Mouse (Mus musculus) spleen, adult 2 months (tissue): Measurements from ENCODE around the gene Camk1d. TPM values are rescaled to one million over a fixed set of nuclear protein-coding genes. Genes with fewer than 3 reads are reported as not detected.

Experiments used
- DNase-seq, 2 experiments: peaks; one replicate each; pipeline versions ENCODE4 v3.0.0 to v3.0.0-alpha.2; 2012 to 2021; ENCODE audit warnings: low spot score in 2 of 2, low read depth in 1 of 2
- H3K27ac ChIP-seq: fragments of 200-500 bp; 2 replicates; pipeline ENCODE4 v1.5.1; 2012; ENCODE audit warnings: low read length, inconsistent platforms; ENCODE audit not compliant: insufficient read depth
- H3K27me3 ChIP-seq: fragments of 200-500 bp; 2 replicates; pipeline ENCODE4 v1.6.1; 2012; ENCODE audit warnings: mild to moderate bottlenecking, moderate library complexity, low read length, inconsistent platforms; ENCODE audit not compliant: control insufficient read depth, insufficient read depth
- H3K36me3 ChIP-seq: fragments of 200-500 bp; 2 replicates; pipeline ENCODE4 v1.6.1; 2012; ENCODE audit warnings: mild to moderate bottlenecking, low read length, inconsistent platforms; ENCODE audit not compliant: control insufficient read depth, insufficient read depth
- H3K4me1 ChIP-seq: fragments of 200-500 bp; 2 replicates; pipeline ENCODE4 v1.6.1; 2011; ENCODE audit warnings: inconsistent platforms; ENCODE audit not compliant: control insufficient read depth, insufficient read depth, insufficient read length
- H3K4me3 ChIP-seq: fragments of 200-500 bp; 2 replicates; pipeline ENCODE4 v1.5.1; 2011; ENCODE audit warnings: mild to moderate bottlenecking, inconsistent platforms; ENCODE audit not compliant: insufficient read depth, insufficient read length; ENCODE audit errors: extremely low read depth
- CTCF ChIP-seq: fragments of 200-500 bp; IDR thresholded peaks from 2 replicates; pipeline ENCODE4 v1.5.1; 2011; ENCODE audit warnings: mild to moderate bottlenecking, inconsistent platforms; ENCODE audit not compliant: insufficient read depth, insufficient read length, insufficient replicate concordance; ENCODE audit errors: extremely low read depth
- POLR2A ChIP-seq: fragments of 200-500 bp; IDR thresholded peaks from 2 replicates; pipeline ENCODE4 v1.6.1; 2011; ENCODE audit warnings: low read depth, low read length, inconsistent platforms
- WGBS: fragments of 180-500 bp; shearing (Covaris S2); methylation state at CpG from one replicate; pipeline ENCODE4 v1.1.7; 2018; 5-methylcytosine and 5-hydroxymethylcytosine counted together
- polyA plus RNA-seq: library from polyadenylated mRNA; depleted of rRNA; stranded (reverse); fragments of >200 nt; gene quantifications from 2 replicates; pipeline ENCODE4 v1.2.3, GENCODE M21; 2012

The Camk1d gene
- polyA plus RNA-seq, 1 experiment = 5.8 TPM

GRCm38 (mm10) chr2:5588329-5588982, 125.9 kb downstream of the Camk1d start:
- H3K4me3 ChIP-seq = no peak overlapping the region
- H3K36me3 ChIP-seq = no peaks in the 10 kb centered on the region
- 89% methylated on average over 8 of the region's 8 CpGs for WGBS
- H3K4me1 ChIP-seq = peaks cover 10% of the 10 kb centered on the region; the same call in 1 of the 2 replicates
- no peak overlapping the region for H3K27ac ChIP-seq
- no peaks in the 10 kb centered on the region for H3K27me3 ChIP-seq
- no peak for DNase-seq
- TF ChIP-seq POLR2A (no peak), CTCF (no peak)

- no peak for TF ChIP-seq POLR2A
- TF ChIP-seq CTCF = no peak
- H3K4me3 ChIP-seq = no peak overlapping the region
- no peaks in the 10 kb centered on the region for H3K27me3 ChIP-seq
- H3K27ac ChIP-seq = no peak overlapping the region
- no peaks in the 10 kb centered on the region; the same call in 1 of the 2 replicates for H3K4me1 ChIP-seq
- DNase-seq = no peak
- 93% methylated on average over 6 of the region's 6 CpGs for WGBS
- no peaks in the 10 kb centered on the region for H3K36me3 ChIP-seq
Observed at GRCm38 (mm10) chr2:5584318-5585027, 129.8 kb downstream of the Camk1d start.

- H3K27ac ChIP-seq = no peak overlapping the region
- no peaks in the 10 kb centered on the region; the same call in 1 of the 2 replicates for H3K4me1 ChIP-seq
- no peak for DNase-seq
- TF ChIP-seq CTCF (no peak), POLR2A (no peak)
- H3K27me3 ChIP-seq = no peaks in the 10 kb centered on the region
- H3K4me3 ChIP-seq = no peak overlapping the region
- H3K36me3 ChIP-seq = no peaks in the 10 kb centered on the region
- 28% methylated on average over 4 of the region's 4 CpGs for WGBS
Observed at GRCm38 (mm10) chr2:5579391-5579790, 134.9 kb downstream of the Camk1d start.

DNA sequence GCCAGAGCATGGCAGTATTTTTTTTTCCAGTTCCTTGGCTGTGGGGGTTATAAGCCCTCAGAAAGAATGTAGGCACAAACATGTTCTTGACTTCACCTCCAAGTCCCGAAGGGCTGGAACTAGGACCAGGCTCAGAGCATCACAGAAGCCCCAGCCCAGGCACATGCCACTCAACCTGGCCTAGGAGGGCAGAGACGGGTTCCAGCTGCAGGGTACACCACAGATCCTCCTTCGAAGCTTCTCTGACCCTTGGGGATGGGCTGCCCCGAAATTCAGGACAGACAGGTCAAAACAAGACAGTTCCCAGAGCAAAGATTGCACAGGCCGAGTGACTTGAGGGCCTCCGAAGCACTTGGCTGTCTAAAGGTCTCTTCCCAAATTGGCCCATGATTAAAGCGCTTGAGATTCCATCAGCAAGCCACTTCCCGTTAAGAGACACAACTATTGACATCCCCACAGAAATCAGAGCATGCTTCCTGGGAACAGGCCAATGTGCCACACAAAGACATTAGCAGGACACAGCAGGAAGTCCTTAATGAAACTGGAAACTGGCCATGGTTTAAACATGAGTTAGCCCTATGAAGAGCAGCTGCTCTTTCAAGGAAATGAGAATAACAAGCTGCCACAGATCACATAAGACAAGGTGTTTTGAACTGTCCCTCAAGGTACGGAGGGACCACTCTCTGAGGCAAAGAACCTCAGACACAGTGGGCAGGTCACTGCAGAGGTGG, 136.8 kb downstream of the Camk1d start:
- 77% methylated on average over 9 of the region's 9 CpGs for WGBS
- no peak overlapping the region for H3K27ac ChIP-seq
- H3K36me3 ChIP-seq = no peaks in the 10 kb centered on the region
- no peak overlapping the region for H3K4me3 ChIP-seq
- H3K4me1 ChIP-seq = no peaks in the 10 kb centered on the region; the same call in 1 of the 2 replicates
- no peaks in the 10 kb centered on the region for H3K27me3 ChIP-seq
- TF ChIP-seq POLR2A (no peak), CTCF (no peak)
- DNase-seq = no peak

DNA sequence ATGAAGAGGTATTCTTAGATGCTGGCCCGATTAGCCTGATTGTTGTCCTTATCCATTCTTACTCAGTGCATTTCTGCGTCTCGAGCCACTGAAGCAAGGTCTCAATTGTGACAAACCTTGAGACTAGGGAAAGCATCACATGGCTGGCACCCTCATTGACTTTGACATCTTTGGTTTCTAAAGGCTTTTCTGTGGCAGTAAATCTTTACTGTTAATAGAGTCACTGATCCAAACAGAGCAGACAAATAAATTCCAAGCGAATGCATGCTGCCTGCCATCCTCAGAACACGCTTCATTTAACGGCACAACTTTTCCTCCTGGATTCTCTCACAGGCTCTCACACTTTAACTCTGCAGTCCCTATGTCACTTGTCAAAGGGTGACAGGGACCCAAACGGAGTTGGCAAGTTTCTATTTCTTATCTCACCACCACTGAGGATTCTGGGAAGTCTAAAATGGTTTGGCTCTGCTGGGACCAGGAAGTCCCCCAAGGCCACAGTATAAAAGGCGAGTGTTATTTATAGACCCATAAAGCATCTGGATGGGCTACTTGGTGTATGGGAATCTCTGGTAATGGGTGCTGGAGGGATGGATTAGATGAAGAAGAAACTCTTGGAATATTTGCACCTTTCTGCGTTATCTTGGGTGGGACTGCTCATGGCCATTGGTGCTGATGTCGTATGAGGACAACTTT, 141.9 kb downstream of the Camk1d start:
- no peaks in the 10 kb centered on the region for H3K27me3 ChIP-seq
- H3K4me1 ChIP-seq = no peaks in the 10 kb centered on the region
- H3K4me3 ChIP-seq = no peak overlapping the region
- H3K36me3 ChIP-seq = no peaks in the 10 kb centered on the region
- no peak for TF ChIP-seq POLR2A
- no peak for TF ChIP-seq CTCF
- WGBS = 86% methylated on average over 10 of the region's 10 CpGs
- no peak overlapping the region for H3K27ac ChIP-seq
- no peak for DNase-seq

- H3K27me3 ChIP-seq = no peaks in the 10 kb centered on the region
- no peak for DNase-seq
- H3K36me3 ChIP-seq = peaks cover 9% of the 10 kb centered on the region
- no peak for TF ChIP-seq POLR2A
- no peak for TF ChIP-seq CTCF
- H3K4me1 ChIP-seq = no peaks in the 10 kb centered on the region
- H3K27ac ChIP-seq = no peak overlapping the region
- WGBS = 91% methylated on average over 5 of the region's 5 CpGs
- no peak overlapping the region for H3K4me3 ChIP-seq
Observed at GRCm38 (mm10) chr2:5566611-5567010, 147.7 kb downstream of the Camk1d start.
